Mouse (Mus musculus) c-Kit-negative CD71-positive TER-119-positive erythroid progenitor cells, embryonic 14.5 days (primary cell): ENCODE measurements around the gene Ftsj3.
"Not testable (repeated sequence)": the region's sequence is repeated elsewhere in the genome, so short reads cannot be mapped to it uniquely, and the experiment has no call there.

Experiments used
- DNase-seq: peaks from one replicate; pipeline ENCODE4 v3.0.0-alpha.2; 2013; ENCODE audit warnings: low read depth, low spot score

Gene Ftsj3

DNA sequence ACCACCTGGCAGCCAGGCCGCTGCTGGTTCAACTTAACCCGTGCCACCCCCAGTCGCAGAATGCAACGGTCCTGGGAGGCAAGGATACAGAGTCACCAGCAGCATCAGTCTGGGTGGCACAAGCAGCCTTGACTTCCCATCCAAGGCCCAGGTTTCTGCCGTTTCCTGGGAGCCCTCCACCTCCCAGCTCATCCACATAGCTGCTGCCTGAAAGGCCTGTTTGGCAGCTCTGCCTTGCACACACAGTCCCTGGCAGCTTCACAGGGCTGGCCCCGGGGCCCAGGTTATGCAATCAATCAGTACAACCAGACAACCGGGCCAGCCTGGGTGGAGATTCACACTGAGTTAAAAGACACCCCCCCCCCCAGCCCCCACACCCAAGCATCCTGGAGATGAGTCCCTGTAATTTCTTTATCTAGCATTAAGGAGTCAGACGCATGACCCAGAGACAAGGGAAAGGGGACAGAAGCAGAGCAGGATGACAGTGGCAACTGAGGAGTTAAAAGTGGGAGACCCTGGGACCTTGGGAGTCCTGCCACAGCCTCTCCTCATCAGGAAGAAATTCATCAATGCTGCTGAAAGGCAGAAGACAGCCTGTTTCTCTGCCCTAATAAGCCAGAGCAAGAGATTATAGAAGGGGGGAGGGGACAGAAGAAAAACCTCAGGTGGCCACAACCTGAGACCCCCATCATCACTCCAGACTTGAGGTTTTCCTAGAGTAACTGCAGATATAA, 12.6 kb upstream of the Ftsj3 start:
- no peak for DNase-seq

DNA sequence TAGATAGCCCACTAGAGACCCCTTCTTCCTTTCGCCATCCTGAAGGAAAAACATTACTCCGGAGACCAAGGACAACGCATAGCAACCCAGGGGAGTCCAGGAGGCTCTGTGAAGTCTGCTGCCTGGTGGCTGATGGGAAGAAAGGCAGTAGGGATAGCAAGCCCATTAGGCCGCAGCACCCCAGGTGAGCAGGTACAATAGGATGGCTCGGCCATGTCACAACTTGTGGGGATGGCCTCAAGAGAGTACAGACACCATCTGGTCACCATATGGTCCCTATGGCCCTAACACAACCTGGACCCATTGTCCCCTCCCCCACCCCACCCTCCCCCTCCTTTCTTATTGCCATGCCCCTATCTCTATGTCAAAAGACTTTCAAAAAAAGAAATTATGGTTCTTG, 12.0 kb upstream of the Ftsj3 start:
- no peak for DNase-seq

DNA sequence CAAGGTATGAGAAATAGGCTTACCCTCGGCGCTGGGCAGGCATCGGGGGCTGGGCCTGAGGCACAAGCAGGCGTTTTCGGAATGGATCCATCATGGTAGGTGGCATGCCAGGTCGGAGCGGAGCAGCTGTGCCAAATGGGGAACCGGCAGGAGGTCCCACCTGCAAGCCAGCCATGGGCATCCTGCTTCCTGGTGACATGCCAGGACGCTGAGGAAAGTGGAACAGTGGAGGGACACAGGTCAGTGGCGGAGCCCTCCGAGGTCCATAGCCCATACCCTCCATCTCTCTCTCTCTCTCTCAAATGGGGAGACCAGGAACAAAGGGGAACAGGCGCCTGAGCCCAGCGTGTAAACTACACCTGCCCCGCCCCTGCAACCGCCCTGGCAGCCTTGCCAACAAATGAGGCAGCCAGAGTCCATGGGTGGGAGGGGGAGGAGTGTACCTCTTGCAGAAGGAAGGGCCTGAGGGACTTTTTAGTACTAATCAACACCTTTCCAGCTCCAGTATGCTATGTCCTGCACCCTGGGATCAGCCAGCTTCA, 11.5 kb upstream of the Ftsj3 start:
- DNase-seq, result no peak

GRCm38 (mm10) chr11:106266431-106266830, 10.6 kb upstream of the Ftsj3 start:
- no peak for DNase-seq

GRCm38 (mm10) chr11:106265570-106265969, 9.7 kb upstream of the Ftsj3 start:
- DNase-seq, result no peak

DNA sequence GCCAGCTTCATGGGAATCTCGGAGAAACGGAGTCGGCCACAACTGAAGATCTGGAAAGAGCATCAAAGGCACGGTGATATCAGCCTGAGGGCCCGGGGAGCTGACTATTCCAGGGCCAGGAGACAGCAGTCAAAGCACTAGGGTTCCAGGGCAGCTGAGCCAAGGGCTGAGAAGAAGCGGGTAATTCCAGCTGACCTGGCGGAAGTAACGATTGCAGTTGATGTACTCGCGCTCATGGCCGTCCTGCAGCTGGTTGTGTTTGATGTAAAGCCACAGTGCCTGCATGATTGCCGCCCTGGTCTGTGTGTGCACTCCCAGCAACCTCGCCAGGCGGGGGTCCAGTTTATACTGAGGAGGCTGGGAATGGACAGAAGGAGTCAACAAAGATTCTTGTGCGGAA, 9.1 kb upstream of the Ftsj3 start:
- no peak for DNase-seq

DNA sequence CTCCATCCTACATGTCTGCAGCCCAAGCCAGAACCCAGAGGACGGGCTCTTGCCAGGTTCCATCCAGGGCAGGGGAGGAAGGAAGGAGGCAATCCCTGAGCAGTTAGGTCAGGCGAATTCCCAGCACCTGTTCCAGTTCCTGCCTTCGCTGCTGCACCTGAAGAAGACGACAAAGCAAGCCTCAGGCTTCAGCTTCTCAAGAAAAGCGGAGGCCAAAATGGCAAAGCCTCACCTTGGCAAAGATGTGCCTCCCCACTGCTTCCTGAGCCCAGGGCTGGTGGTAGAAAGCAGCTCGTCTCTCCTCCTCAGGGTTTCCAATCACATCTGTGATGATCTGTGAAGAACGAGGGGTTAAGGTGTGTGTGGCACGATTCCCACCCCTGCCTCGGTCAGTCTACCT, 8.1 kb upstream of the Ftsj3 start:
- DNase-seq, result no peak

GRCm38 (mm10) chr11:106260826-106261450, 5.1 kb upstream of the Ftsj3 start:
- DNase-seq, result no peak

DNA sequence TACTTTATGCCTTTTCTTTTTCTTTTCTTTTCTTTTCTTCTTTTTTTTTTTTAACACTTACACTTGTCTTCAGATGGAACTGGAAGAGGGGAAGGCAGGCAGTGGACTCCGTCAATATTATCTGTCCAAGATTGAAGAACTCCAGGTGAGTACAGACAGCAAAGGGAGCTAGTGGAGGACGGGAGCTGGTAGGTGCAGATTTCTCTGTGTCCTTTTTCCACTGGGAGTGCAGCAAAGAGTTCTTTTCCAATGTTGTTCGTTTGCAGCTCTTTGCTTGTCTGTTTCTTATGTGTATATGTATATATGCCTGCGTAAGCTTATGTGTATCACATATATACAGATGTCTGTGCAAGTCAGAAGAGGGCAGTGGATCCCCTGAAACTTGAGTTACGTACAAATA, 896 bp upstream of the Ftsj3 start:
- no peak for DNase-seq

- no peak for DNase-seq
These were observed 705 bp downstream of the Ftsj3 start for GRCm38 (mm10) chr11:106255174-106255573.

- DNase-seq, result no peak
These were observed 1.1 kb downstream of the Ftsj3 start for GRCm38 (mm10) chr11:106254767-106255166.

GRCm38 (mm10) chr11:106249326-106249725, 6.6 kb downstream of the Ftsj3 start:
- no peak for DNase-seq

- no peak for DNase-seq
These were observed 9.0 kb downstream of the Ftsj3 start for GRCm38 (mm10) chr11:106246834-106247233.

DNA sequence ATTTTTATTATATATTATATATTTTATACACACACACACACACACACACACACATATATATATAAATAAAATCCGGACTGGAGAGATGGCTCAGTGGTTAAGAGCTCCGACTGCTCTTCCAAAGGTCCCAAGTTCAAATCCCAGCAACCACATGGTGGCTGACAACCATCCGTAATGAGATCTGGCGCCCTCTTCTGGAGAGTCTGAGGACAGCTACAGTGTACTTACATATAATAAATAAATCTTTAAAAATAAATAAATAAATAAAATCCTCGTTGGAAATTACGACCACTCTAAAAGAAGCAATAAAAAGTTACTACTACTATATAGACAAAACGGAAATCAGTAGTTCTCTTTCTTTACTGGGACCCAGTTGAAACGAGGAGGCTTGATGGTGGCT, 21.9 kb downstream of the Ftsj3 start:
- DNase-seq, result not testable (repeated sequence)

- no peak for DNase-seq
These were observed 35.3 kb downstream of the Ftsj3 start for GRCm38 (mm10) chr11:106220603-106221002.

DNA sequence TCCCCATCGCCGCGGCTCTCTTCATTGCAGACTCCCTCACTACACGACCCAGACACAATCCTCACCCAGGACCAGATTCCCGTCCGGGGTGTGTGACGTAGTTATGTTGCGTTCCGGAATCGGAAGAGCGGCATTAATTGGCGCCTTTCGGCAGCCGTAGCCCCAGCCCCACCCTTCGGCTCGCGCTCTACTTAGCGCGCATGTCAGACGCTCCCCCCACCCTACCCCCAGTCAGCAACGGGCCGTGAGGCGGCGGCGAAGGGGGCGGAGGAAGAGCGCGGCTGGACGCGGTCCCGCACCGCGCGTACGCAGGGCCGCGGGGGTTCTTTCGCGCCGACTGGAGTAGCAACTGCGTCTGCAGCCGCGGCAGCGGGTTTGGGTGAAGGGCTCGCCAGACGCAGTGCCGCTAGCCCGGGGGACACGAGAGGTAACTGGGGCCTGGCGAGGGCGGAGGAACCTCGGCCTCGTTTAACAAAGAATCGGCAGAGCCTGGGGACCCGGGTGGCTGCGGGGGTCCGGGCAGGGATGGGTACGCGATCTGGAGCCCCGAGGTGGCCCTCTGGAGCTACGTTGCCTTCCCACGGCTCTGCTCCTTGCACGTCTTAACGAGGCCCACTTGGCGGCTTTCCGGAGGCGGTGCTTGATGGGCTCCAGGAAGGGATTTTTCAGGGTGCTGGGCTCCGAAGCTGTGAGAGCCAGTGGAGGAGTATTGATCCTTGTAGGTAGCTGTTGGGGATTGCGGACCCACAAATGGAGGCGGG, 39.0 kb downstream of the Ftsj3 start, which contains the start of gene Ddx42:
Ddx42 (plus strand) TSS at position 197 of the 761 bp plus-strand sequence.
- peak; percentile 90 for DNase-seq

DNA sequence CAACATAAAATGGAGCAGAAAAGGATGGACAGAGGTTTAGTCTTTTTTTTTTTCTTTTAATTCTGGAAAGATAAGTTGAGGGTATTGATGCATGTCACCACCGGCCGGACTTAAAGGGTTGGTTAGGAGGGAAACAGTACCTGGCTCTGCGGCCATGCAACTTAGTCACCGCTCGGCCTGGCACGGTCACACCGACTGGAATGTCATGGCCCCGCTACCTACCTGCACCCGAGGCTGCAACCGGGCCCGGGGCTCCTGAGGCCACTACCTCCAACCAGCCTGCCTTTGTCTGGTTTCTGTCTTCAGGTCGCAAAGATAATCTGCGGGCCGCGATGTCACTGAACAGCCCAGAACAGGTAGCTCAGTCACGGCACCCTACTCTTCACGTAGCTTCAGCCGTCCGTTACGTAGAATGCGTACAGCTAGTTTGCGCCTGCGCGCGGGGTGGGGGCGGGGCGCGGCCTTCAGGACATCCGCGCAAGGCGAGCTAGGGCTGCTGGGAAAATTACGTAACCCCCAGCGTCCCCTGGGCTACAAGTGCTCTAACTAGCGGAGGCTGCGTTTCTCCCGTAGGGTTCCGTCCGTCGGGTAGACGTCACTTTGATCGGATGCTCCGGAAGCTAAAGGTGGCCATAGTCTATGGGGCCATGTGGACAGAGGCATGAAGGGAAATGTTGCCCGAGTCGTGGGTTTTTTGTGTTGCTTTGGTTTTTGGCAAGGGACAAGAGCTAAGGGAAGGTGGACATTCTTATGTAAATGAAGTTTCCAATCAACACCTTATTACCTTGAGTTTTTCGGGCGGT, 39.8 kb downstream of the Ftsj3 start, which contains the start of gene Ccdc47:
Ccdc47 (minus strand) TSS at position 418 of the 803 bp plus-strand sequence.
- DNase-seq, result peak; percentile 97

GRCm38 (mm10) chr11:106215450-106215859, 40.4 kb downstream of the Ftsj3 start:
- peak; percentile 21 for DNase-seq

GRCm38 (mm10) chr11:106214856-106215255, 41.0 kb downstream of the Ftsj3 start:
- no peak for DNase-seq

- no peak for DNase-seq
These were observed 43.1 kb downstream of the Ftsj3 start for GRCm38 (mm10) chr11:106212771-106213170.

GRCm38 (mm10) chr11:106202123-106202465, 53.8 kb downstream of the Ftsj3 start, which contains the start of gene Strada:
TSS of gene Strada (minus strand) at chr11:106202168.
- DNase-seq, result no peak
